Mouse (Mus musculus) heart, postnatal 10 days (tissue): ENCODE measurements at regions not wholly inside any gene's neighbourhood (a gene's known extent, or its start where the extent isn't known, plus 50 kb on each side); places are given as distances from the start of the nearest gene placed in this dataset.

Experiments
- DNase-seq, 2 experiments: peaks; one replicate each; pipeline ENCODE4 v3.0.0; 2021
- intact Hi-C: fragments of 180-260 bp; cut with DNase I; formaldehyde crosslinking; loops from one replicate; pipeline ENCODE4 v1.15.1; 2025

- intact Hi-C loops: no loop called here
- no peak for DNase-seq
Observed at GRCm38 (mm10) chr4:70160525-70161224, 249.6 kb downstream of the Cdk5rap2 start.

- intact Hi-C loops: no loop called here
- DNase-seq: no peak
Observed at GRCm38 (mm10) chr4:70160062-70160461, 250.2 kb downstream of the Cdk5rap2 start.

- DNase-seq: peak; percentile 1 to 4
- intact Hi-C loops: no loop called here
Observed at GRCm38 (mm10) chr4:70153179-70153578, 257.1 kb downstream of the Cdk5rap2 start.

DNA sequence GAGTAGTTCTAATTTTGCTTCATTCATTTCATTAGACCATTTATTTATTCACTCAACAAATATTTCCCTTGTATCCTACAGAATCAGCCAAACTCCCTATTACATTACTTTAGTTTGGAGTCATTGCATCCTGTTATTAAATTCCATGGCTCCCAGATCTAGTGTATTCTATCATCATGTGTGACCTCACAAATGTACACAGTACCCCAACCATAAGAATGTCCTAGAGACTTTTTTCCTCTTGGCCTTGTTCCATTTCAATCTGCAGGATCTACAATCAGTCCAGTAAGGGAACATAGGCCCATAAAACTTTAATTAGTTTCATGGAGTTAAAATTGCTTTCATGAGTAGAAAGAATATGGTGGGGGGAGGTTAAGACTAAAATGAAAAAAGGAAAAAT lies 301.2 kb downstream of the Cdk5rap2 start:
- no peak for DNase-seq
- intact Hi-C loops: no loop called here

- DNase-seq: no peak
- intact Hi-C loops: no loop called here
Observed at GRCm38 (mm10) chr4:70105776-70106175, 304.5 kb downstream of the Cdk5rap2 start.

DNA sequence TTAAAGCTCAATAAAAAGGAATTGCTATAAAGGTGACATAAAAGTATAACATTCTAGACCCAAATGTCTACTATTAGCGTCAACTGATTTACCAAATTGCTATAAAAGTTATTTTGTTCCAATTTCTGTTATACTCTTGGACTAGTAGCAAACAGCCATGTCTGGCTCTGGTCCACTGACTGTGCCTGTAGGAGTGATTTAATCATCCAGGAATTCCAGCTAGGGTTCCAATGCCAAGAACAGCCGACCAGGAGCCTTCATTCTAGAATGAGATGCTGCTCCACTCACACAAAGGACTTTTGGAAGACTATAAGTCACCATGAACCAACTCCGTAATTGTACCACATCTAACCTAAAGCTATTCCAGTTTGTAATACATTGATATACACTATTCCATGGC lies 312.9 kb downstream of the Cdk5rap2 start:
- intact Hi-C loops: no loop called here
- DNase-seq: peak; percentile 42 to 44

DNA sequence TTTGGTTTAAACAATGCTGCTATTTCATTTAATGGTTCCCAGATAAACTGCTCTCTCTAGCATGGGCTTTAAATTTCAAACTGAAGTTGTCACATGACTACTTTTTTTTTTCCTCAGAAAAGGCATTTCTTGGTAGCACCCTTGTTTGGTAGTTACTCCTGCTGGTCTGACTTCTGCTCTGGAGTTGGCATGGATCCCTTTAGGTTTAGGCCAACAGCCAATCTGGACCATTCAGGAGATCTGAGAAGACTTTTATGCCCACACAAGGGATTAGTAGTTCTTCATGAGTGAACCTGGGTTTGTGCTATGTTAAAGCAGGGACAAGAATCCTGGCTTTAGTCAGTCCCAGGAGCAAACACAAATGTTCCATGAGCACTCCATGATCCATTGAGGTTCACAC lies 332.0 kb downstream of the Cdk5rap2 start:
- DNase-seq: no peak
- intact Hi-C loops: no loop called here

GRCm38 (mm10) chr4:70062516-70062915 lies 347.7 kb downstream of the Cdk5rap2 start:
- no peak for DNase-seq
- intact Hi-C loops: no loop called here

GRCm38 (mm10) chr4:70058831-70059544 lies 351.3 kb downstream of the Cdk5rap2 start:
- intact Hi-C loops: no loop called here
- no peak for DNase-seq

- no peak for DNase-seq
- intact Hi-C loops: no loop called here
Observed at GRCm38 (mm10) chr4:70053136-70053535, 357.1 kb downstream of the Cdk5rap2 start.

GRCm38 (mm10) chr4:70038241-70038640 lies 372.0 kb downstream of the Cdk5rap2 start:
- no peak for DNase-seq
- intact Hi-C loops: no loop called here

DNA sequence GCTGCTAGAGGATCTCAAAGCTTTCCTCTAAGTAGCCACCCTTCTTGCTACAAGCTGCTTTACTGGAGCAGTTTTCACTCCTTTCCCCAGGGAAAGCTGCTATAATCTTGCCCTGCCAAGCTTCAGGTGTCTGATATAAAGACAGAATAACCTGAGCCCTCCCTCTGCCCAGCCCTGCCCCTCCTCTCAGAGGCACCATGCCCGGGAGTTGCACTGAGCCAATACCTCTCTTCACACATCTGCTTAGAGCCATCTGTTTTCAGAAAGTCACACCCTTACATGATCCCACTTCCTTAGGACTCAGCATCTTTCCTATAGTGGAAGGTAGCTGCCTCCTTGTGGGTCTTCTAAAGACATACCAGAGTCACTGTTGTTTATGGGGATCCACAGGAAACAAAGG lies 374.3 kb downstream of the Cdk5rap2 start:
- DNase-seq: no peak
- intact Hi-C loops: no loop called here

- intact Hi-C loops: no loop called here
- DNase-seq: no peak
Observed at GRCm38 (mm10) chr4:70032497-70032896, 377.7 kb downstream of the Cdk5rap2 start.

DNA sequence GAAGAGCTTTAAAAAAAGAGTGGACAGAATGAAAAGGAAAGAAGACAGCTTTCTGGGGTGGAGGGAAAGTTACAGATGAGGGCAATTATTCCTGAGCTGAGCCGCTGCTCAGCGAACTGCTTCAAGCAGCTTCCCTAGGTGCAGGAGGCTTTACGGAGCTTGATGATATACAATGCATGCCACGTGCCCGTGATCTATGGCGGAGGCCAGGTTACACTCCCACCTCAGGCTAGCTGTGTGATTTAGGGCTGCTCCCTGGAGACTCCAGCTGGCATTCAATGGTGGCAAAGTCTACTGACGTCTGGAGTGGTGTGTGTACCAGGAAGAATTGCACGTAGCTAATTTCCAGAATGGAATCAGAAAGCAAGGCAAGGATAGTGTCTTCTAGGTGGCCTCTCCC lies 383.4 kb downstream of the Cdk5rap2 start:
- no peak for DNase-seq
- intact Hi-C loops: no loop called here

DNA sequence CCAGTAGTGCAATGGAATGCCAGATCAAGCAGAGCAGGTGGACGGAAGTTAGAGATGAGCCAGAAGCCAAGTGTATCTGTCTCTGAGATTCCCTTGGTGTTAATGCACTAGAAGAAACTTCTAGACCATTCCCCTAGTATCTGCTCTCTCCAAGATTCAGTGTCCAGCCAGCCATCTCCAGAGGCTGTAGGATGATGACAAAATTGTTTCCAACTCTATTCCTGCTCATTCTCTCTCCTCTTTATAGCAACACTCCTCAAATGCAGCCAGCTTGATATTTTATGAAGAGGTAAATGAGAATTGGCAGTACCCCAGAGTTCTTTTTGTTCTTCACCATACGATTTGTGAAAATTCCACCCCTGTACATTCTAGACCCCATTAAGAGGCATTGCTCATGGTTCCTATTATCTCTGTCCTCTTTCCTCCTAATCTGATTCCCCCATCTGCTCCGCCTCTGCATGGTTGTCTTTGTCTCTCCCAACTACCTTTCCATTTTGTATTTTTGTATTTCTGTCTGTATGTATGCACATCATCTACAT lies 385.3 kb downstream of the Cdk5rap2 start:
- no peak for DNase-seq
- intact Hi-C loops: no loop called here

DNA sequence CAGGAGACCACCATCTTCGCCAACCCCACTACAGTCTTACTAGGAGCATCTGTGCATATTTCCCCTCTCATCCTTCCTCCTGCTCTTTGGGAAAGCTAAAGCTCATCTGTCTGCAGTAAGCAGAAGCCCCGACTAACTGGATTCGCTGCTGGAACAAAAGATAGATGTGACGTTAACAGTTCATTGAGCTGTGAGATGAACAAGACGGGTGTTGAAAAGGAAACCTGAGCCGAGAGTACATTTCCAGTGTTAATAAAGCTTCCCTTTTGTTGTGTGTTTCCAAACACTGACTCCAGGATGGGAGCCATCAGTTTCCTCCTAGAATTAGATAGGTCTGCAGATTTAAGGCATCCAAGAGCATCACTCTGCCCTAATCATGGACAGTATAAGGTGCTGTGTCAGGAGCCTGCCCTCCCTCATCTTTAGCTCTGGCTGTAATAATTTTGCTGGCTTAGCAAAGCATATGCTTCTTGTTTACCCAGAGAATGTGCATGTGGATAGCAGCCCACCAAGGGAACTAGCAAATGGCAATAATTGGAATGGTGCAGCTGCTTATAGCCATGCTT lies 389.3 kb downstream of the Cdk5rap2 start:
- intact Hi-C loops: no loop called here

DNA sequence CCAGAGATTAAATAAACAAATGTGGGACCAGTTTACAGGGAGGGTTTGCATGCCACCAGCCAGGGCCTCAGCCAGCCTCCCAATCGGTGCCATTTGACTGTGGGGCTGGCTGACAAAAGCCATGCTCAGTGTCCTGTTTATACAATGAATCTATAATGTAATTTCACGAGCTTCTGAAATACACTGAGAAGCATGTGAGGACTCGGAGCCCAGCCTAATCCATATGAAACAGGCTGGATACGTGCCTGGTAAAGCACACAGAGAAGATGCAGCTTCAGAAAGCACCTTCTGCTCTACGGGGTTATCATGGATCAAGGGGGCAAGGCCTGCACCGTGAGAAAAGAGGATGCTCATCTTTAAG lies 398.0 kb downstream of the Cdk5rap2 start:
- intact Hi-C loops: no loop called here
- no peak for DNase-seq

More for the DNA sequence above, 389.3 kb downstream of the Cdk5rap2 start:
- DNase-seq: no peak

DNA sequence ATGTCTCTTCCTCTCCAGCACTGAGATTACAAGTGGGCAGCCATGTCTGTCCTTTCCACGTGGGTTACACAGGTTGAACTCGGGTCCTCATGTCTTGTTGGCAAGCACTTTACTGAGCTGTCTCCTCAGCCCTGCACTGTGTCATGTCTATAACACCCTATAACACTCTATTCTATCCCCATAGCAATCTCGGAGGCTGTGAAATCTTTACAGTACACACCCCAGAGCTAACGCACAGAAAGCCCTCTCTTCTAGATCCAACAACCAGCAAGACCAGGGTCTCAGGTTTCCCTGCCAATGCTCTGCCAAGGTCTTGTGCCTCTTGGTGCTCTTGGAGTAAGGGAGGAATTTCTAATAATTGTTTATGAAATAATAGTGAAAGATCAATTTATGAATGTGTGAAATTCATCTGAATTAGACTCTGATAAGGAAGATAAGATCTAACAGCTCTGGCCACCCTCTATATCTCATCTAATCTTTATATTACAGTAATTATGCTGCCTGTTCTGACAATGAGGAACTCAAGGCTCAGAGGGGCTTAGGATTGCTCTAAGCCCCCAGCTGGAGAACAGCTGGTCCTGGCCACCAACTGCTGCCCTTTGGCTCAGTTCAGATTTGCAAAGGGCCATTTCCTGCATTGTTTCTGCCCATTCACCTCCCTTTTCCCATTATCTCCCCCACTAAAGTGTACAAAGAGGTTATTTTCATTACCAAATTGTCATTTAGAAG lies 398.6 kb downstream of the Cdk5rap2 start:
- intact Hi-C loops: no loop called here
- DNase-seq: no peak

DNA sequence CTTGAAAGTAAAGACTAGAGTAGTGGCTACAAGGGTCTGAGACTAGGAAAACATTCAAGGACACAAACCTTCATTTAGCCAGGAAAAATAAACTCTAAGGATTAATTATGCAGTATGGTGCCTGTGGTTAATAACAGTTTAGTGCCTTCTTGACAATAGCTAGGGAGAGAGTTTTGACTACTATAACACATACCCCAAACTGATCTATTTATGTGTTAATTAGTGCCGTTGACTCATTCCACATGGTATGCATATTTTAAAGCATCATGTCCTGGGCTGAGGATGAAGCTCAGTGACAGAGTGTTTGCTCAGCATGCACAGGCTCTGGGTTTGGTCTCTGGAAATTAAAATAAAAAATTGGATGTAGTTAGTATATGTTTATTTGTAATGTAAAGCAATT lies 399.8 kb downstream of the Cdk5rap2 start:
- no peak for DNase-seq
- intact Hi-C loops: no loop called here

- intact Hi-C loops: no loop called here
- DNase-seq: no peak
Observed at GRCm38 (mm10) chr4:70004966-70005365, 405.3 kb downstream of the Cdk5rap2 start.

- no peak for DNase-seq
- intact Hi-C loops: no loop called here
Observed at GRCm38 (mm10) chr4:69993226-69993625, 417.0 kb downstream of the Cdk5rap2 start.
